Mouse (Mus musculus): ENCODE measurements around the gene Pdzd2.

GRCm38 (mm10) chr15:12500674-12501073, 239.1 kb downstream of the Pdzd2 start:
- no peak for TF ChIP-seq CTCF (IDR thresholded peaks at IDR 0.05; ENCODE audit: borderline replicate concordance, insufficient read depth, low read length)
- no peak for TF ChIP-seq POLR2A (IDR thresholded peaks at IDR 0.05; ENCODE audit: low read depth, low read length)

Measured in embryonic fibroblast, embryonic 13.5 days (primary cell).